Mouse (Mus musculus) C2C12 (cell line): ENCODE data around the gene B130006D01Rik. TPM values are rescaled to one million over a fixed set of nuclear protein-coding genes. Genes with fewer than 3 reads are reported as not detected.

ENCODE experiments used
- H3K27me3 ChIP-seq: one replicate; pipeline ENCODE4 v1.6.1; 2011; ENCODE audit not compliant: control insufficient read depth, insufficient read depth, insufficient read length
- H3K36me3 ChIP-seq: one replicate; pipeline ENCODE4 v1.6.1; 2011; ENCODE audit not compliant: control insufficient read depth, insufficient read depth
- H3K4me3 ChIP-seq: one replicate; pipeline ENCODE4 v1.5.1; 2011; ENCODE audit warnings: mild to moderate bottlenecking, control low read depth; ENCODE audit not compliant: poor library complexity, insufficient read depth, severe bottlenecking
- H3K79me2 ChIP-seq: one replicate; pipeline ENCODE4 v1.6.1; 2011; ENCODE audit not compliant: control insufficient read depth, insufficient read depth
- H3K79me3 ChIP-seq: one replicate; pipeline ENCODE4 v1.6.1; 2011; ENCODE audit warnings: low read depth, control low read depth
- H3ac ChIP-seq: one replicate; pipeline ENCODE3; 2011; ENCODE audit warnings: low read depth; ENCODE audit not compliant: control insufficient read depth, insufficient read length
- CEBPB ChIP-seq: IDR thresholded peaks from one replicate; pipeline ENCODE4 v1.6.1; 2011; ENCODE audit warnings: low read depth, mild to moderate bottlenecking, control low read depth, moderate library complexity
- CTCF ChIP-seq: IDR thresholded peaks from one replicate; pipeline ENCODE4 v1.5.1; 2011; ENCODE audit not compliant: control insufficient read depth, insufficient read depth, insufficient read length
- FOSL1 ChIP-seq: IDR thresholded peaks from one replicate; pipeline ENCODE4 v1.8.0; 2011; ENCODE audit warnings: mild to moderate bottlenecking, low read length; ENCODE audit not compliant: poor library complexity, insufficient read depth, severe bottlenecking
- MAX ChIP-seq: IDR thresholded peaks from one replicate; pipeline ENCODE4 v1.6.1; 2011; ENCODE audit warnings: mild to moderate bottlenecking, control low read depth
- MYOD1 ChIP-seq: IDR thresholded peaks from one replicate; pipeline ENCODE4 v1.6.1; 2011; ENCODE audit warnings: low read depth; ENCODE audit not compliant: control insufficient read depth, insufficient read length
- MYOG ChIP-seq: IDR thresholded peaks from one replicate; pipeline ENCODE4 v1.6.1; 2011; ENCODE audit not compliant: control insufficient read depth, insufficient read length; ENCODE audit errors: extremely low read depth
- USF1 ChIP-seq: IDR thresholded peaks from one replicate; pipeline ENCODE4 v1.6.1; 2011; ENCODE audit warnings: low read depth, mild to moderate bottlenecking, control low read depth, moderate library complexity
- polyA plus RNA-seq: library from polyadenylated mRNA; unstranded; fragments of >200 nt; fragmentation: generic; extraction: Trizol; gene quantifications from one replicate; pipeline ENCODE4 v1.2.1, GENCODE M21; 2012; ENCODE audit warnings: missing spikeins

Gene B130006D01Rik
- polyA plus RNA-seq, 1 experiment: 0.02 TPM

- TF ChIP-seq CEBPB (no peak), CTCF (no peak), MAX (no peak), FOSL1 (no peak), MYOD1 (no peak), USF1 (no peak), MYOG (no peak)
- Histone ChIP-seq H3K4me3 (no peak overlapping the region), H3ac (no peak overlapping the region), H3K79me3 (no peaks in the 10 kb centered on the region), H3K27me3 (peaks cover 26% of the 10 kb centered on the region), H3K79me2 (no peaks in the 10 kb centered on the region), H3K36me3 (no peaks in the 10 kb centered on the region)
Observed at GRCm38 (mm10) chr11:95698541-95698940, 24.8 kb upstream of the B130006D01Rik start.

GRCm38 (mm10) chr11:95700778-95701739 lies 22.3 kb upstream of the B130006D01Rik start:
- Histone ChIP-seq H3K79me2 (no peaks in the 10 kb centered on the region), H3ac (no peak overlapping the region), H3K4me3 (no peak overlapping the region), H3K27me3 (peaks cover 27% of the 10 kb centered on the region), H3K36me3 (no peaks in the 10 kb centered on the region), H3K79me3 (no peaks in the 10 kb centered on the region)
- TF ChIP-seq CEBPB (no peak), CTCF (no peak), MYOG (no peak), MAX (no peak)

GRCm38 (mm10) chr11:95704032-95704969 lies 19.1 kb upstream of the B130006D01Rik start:
- Histone ChIP-seq H3ac (no peak overlapping the region), H3K79me2 (no peaks in the 10 kb centered on the region), H3K79me3 (no peaks in the 10 kb centered on the region), H3K36me3 (no peaks in the 10 kb centered on the region), H3K27me3 (peaks cover 22% of the 10 kb centered on the region), H3K4me3 (no peak overlapping the region)
- no peak for TF ChIP-seq USF1
- no peak for TF ChIP-seq MYOD1
- TF ChIP-seq MYOG: no peak
- TF ChIP-seq CTCF: no peak
- TF ChIP-seq MAX: no peak
- no peak for TF ChIP-seq FOSL1
- no peak for TF ChIP-seq CEBPB

- TF ChIP-seq USF1 (no peak), MYOD1 (no peak), FOSL1 (no peak), MYOG (no peak), CEBPB (no peak), MAX (no peak), CTCF (no peak)
Observed at GRCm38 (mm10) chr11:95704970-95705330, 18.4 kb upstream of the B130006D01Rik start.

GRCm38 (mm10) chr11:95709534-95710040 lies 13.8 kb upstream of the B130006D01Rik start:
- H3K36me3 ChIP-seq: no peaks in the 10 kb centered on the region
- H3K79me3 ChIP-seq: peaks cover 3% of the 10 kb centered on the region
- peaks cover 9% of the 10 kb centered on the region for H3K27me3 ChIP-seq
- no peak overlapping the region for H3ac ChIP-seq
- no peak for TF ChIP-seq CTCF
- TF ChIP-seq MAX: no peak
- no peak for TF ChIP-seq MYOD1
- TF ChIP-seq MYOG: no peak
- no peak for TF ChIP-seq CEBPB
- no peak for TF ChIP-seq FOSL1
- no peak for TF ChIP-seq USF1
- H3K4me3 ChIP-seq: no peak overlapping the region
- peaks cover 11% of the 10 kb centered on the region for H3K79me2 ChIP-seq

More at GRCm38 (mm10) chr11:95704970-95705330, 18.4 kb upstream of the B130006D01Rik start:
- H3K79me2 ChIP-seq: no peaks in the 10 kb centered on the region
- no peaks in the 10 kb centered on the region for H3K79me3 ChIP-seq
- no peaks in the 10 kb centered on the region for H3K36me3 ChIP-seq
- no peak overlapping the region for H3ac ChIP-seq
- no peak overlapping the region for H3K4me3 ChIP-seq
- H3K27me3 ChIP-seq: peaks cover 21% of the 10 kb centered on the region
